Mouse (Mus musculus) spleen, adult 2 months (tissue): ENCODE results near the gene 1600002K03Rik.

ENCODE experiments used
- CTCF ChIP-seq: fragments of 200-500 bp; IDR thresholded peaks from 2 replicates; pipeline ENCODE4 v1.5.1; 2011; ENCODE audit warnings: mild to moderate bottlenecking, inconsistent platforms; ENCODE audit not compliant: insufficient read depth, insufficient read length, insufficient replicate concordance; ENCODE audit errors: extremely low read depth
- POLR2A ChIP-seq: fragments of 200-500 bp; IDR thresholded peaks from 2 replicates; pipeline ENCODE4 v1.6.1; 2011; ENCODE audit warnings: low read depth, low read length, inconsistent platforms

DNA sequence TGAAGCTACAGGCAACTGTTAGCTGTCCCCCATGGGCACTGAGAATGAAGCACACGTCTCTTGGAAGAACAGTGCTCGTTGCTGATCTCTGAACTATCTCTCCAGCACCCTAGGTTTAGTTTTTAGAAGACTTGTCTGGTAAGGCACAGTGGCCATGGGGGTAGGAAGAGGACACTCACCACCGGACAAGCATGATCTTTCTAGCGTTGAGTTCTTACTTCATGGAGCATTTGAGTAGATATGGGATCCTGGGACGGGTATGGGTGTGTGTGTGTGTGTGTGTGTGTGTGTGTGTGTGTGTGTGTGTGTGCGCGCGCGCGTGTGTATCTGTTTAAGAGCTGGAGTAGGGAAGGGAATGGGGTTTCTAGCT lies 32.1 kb upstream of the 1600002K03Rik start, which contains the start of gene Cbarp:
- TF ChIP-seq CTCF (no peak), POLR2A (no peak)
